Mouse (Mus musculus) spleen, adult 2 months (tissue): ENCODE measurements at regions not wholly inside any gene's neighbourhood (a gene's known extent, or its start where the extent isn't known, plus 50 kb on each side); places are given as distances from the start of the nearest gene placed in this dataset.

ENCODE experiments used
- CTCF ChIP-seq: fragments of 200-500 bp; IDR thresholded peaks from 2 replicates; pipeline ENCODE4 v1.5.1; 2011; ENCODE audit warnings: mild to moderate bottlenecking, inconsistent platforms; ENCODE audit not compliant: insufficient read depth, insufficient read length, insufficient replicate concordance; ENCODE audit errors: extremely low read depth
- POLR2A ChIP-seq: fragments of 200-500 bp; IDR thresholded peaks from 2 replicates; pipeline ENCODE4 v1.6.1; 2011; ENCODE audit warnings: low read depth, low read length, inconsistent platforms

- TF ChIP-seq CTCF (no peak), POLR2A (no peak)
These were observed 880.4 kb upstream of the 2610301B20Rik start for GRCm38 (mm10) chr4:9993871-9994270.
